Mouse (Mus musculus) ES-E14 (cell line): ENCODE data around the gene Disp1.

Experiments
- HCFC1 ChIP-seq: IDR thresholded peaks from 2 replicates; pipeline ENCODE4 v1.6.1; 2012; ENCODE audit warnings: low read length, inconsistent platforms, borderline replicate concordance; ENCODE audit not compliant: insufficient read depth
- MAFK ChIP-seq: IDR thresholded peaks from 2 replicates; pipeline ENCODE4 v1.6.1; 2014; ENCODE audit warnings: mild to moderate bottlenecking, low read depth, low read length, inconsistent platforms; ENCODE audit not compliant: insufficient read depth
- ZC3H11A ChIP-seq: IDR thresholded peaks from 2 replicates; pipeline ENCODE4 v1.6.1; 2012; ENCODE audit warnings: low read depth, mild to moderate bottlenecking, inconsistent platforms, low read length, borderline replicate concordance
- ZNF384 ChIP-seq: IDR thresholded peaks from 2 replicates; pipeline ENCODE4 v1.6.1; 2012; ENCODE audit warnings: low read depth, low read length, inconsistent platforms

DNA sequence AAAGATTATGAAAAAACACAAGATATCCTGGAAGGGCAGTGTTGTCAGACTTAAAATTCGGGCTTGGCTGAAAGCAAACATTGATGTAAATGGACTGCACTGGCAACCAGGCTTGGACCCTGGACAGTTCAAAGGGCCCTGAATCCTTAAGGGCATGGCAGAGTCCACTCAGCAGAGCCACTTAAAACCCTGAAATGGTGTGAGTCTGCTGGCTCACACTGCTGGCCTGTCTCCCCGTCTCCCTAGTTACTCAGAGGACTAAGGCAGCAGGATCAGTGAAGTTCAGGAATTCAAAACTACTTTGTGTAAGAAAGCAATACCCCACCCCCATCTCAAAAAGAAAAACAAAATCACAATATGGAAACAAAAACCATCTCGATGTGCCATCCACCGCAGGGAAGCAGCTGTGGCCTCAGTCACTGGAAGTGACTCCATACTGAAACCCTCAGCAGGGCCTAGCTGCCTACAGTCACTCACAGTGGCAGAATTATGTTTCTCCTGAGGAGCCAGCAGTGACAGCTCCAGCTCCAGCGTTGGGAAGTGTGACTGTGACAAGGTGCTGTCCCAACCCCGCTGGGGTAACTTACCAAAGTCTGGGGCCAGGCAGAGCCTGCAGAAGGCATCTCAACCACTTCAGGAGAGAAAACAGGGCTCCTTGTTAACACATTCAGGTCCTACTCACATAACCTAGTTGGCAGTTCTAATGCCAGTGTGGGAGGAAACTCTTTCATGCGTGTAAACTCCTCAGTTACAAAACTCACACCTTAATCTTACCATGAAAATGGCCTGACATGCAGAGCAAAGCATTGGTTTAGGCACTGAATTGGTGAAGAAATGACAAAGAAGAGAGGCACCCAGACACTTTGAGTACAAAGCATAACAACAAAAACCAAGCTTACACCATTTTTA, 66.8 kb downstream of the Disp1 start:
- no peak for TF ChIP-seq HCFC1
- no peak for TF ChIP-seq MAFK
- TF ChIP-seq ZC3H11A, result no peak
- TF ChIP-seq ZNF384, result no peak
